Mouse (Mus musculus) lung, postnatal 0 days (tissue): ENCODE data around the gene Hck. TPM values are rescaled to one million over a fixed set of nuclear protein-coding genes. Genes with fewer than 3 reads are reported as not detected.
A peak's percentile ranks its signal among the peaks of the same experiment; 100 is the strongest.

Experiments
- ATAC-seq: fragments of 200-750 bp; cut with Nextera tagmentation; 2 replicates; pipeline ENCODE4 v1.8.0; 2017; ENCODE audit warnings: moderate library complexity
- DNase-seq: peaks from one replicate; pipeline ENCODE4 v3.0.0-alpha.2; 2016; ENCODE audit warnings: low spot score
- H3K27ac ChIP-seq: fragments of 300-500 bp; sonication (generic); 2 replicates; pipeline ENCODE4 v1.5.1; 2014; ENCODE audit warnings: antibody characterized with exemption, mild to moderate bottlenecking, low read length, mixed read lengths
- H3K27me3 ChIP-seq: fragments of 300-500 bp; sonication (generic); replicated peaks from 2 replicates; pipeline ENCODE4 v1.6.1; 2014; ENCODE audit warnings: low read length, mixed read lengths; ENCODE audit not compliant: insufficient read depth
- H3K36me3 ChIP-seq: fragments of 300-500 bp; sonication (generic); 2 replicates; pipeline ENCODE4 v1.6.1; 2014; ENCODE audit warnings: low read length, mixed read lengths; ENCODE audit not compliant: insufficient read depth
- H3K4me1 ChIP-seq: fragments of 300-500 bp; sonication (generic); 2 replicates; pipeline ENCODE4 v1.6.1; 2014; ENCODE audit warnings: antibody characterized with exemption, low read depth, low read length, mixed read lengths; ENCODE audit not compliant: insufficient read depth
- H3K4me2 ChIP-seq: fragments of 300-500 bp; sonication (generic); replicated peaks from 2 replicates; pipeline ENCODE4 v1.6.1; 2014; ENCODE audit warnings: low read depth, mild to moderate bottlenecking, low read length, moderate library complexity, mixed read lengths
- H3K4me3 ChIP-seq: fragments of 300-500 bp; sonication (generic); 2 replicates; pipeline ENCODE4 v1.5.1; 2014; ENCODE audit warnings: low read depth, low read length
- H3K9ac ChIP-seq: fragments of 300-500 bp; sonication (generic); replicated peaks from 2 replicates; pipeline ENCODE4 v1.6.1; 2014; ENCODE audit warnings: low read depth, mild to moderate bottlenecking
- H3K9me3 ChIP-seq: fragments of 300-500 bp; sonication (generic); 2 replicates; pipeline ENCODE4 v1.6.1; 2016; ENCODE audit warnings: low read length, mixed read lengths
- CTCF ChIP-seq: IDR thresholded peaks from 2 replicates; pipeline ENCODE4 v1.5.1; 2016; ENCODE audit warnings: antibody characterized with exemption, mild to moderate bottlenecking
- EP300 ChIP-seq: IDR thresholded peaks from 2 replicates; pipeline ENCODE4 v1.6.1; 2016; ENCODE audit warnings: antibody characterized with exemption, mild to moderate bottlenecking, control low read depth
- WGBS: fragments of 180-500 bp; shearing (Covaris S2); extraction: QIAGEN DNeasy Blood & Tissue Kit; methylation state at CpG from one replicate; pipeline ENCODE4 v1.1.7; 2014; 5-methylcytosine and 5-hydroxymethylcytosine counted together
- polyA plus RNA-seq: library from polyadenylated mRNA; unstranded; fragments of >200 nt; fragmentation: Nextera tagmentation; extraction: Ambion mirVana; gene quantifications from 2 replicates; pipeline ENCODE4 v1.2.1, GENCODE M21; 2015

Hck gene
- polyA plus RNA-seq, 1 experiment from 2014 or later, result 37.1 TPM

GRCm38 (mm10) chr2:153087091-153087490 is 21.2 kb upstream of the Hck start:
- no peaks in the 10 kb centered on the region for H3K27me3 ChIP-seq
- no peak overlapping the region for H3K4me3 ChIP-seq
- H3K9ac ChIP-seq, result no peak overlapping the region
- 89% methylated on average over 10 of the region's 10 CpGs for whole genome bisulfite sequencing
- H3K4me2 ChIP-seq, result no peak overlapping the region
- H3K9me3 ChIP-seq, result no peaks in the 10 kb centered on the region
- no peaks in the 10 kb centered on the region for H3K36me3 ChIP-seq
- no peak overlapping the region for H3K27ac ChIP-seq
- no peak for DNase-seq
- TF ChIP-seq EP300, result no peak
- no peak for TF ChIP-seq CTCF
- peaks cover 9% of the 10 kb centered on the region; the same call in 1 of the 2 replicates for H3K4me1 ChIP-seq
- no peak for ATAC-seq

GRCm38 (mm10) chr2:153089316-153089715 is 19.0 kb upstream of the Hck start:
- Histone ChIP-seq H3K4me1 (peaks cover 4% of the 10 kb centered on the region; the same call in 1 of the 2 replicates), H3K4me3 (no peak overlapping the region), H3K9me3 (no peaks in the 10 kb centered on the region), H3K4me2 (no peak overlapping the region), H3K36me3 (no peaks in the 10 kb centered on the region), H3K27ac (no peak overlapping the region), H3K27me3 (no peaks in the 10 kb centered on the region), H3K9ac (no peak overlapping the region)
- WGBS, result 51% methylated on average over 2 of the region's 2 CpGs
- ATAC-seq, result no peak
- TF ChIP-seq CTCF, result no peak
- no peak for TF ChIP-seq EP300
- no peak for DNase-seq

DNA sequence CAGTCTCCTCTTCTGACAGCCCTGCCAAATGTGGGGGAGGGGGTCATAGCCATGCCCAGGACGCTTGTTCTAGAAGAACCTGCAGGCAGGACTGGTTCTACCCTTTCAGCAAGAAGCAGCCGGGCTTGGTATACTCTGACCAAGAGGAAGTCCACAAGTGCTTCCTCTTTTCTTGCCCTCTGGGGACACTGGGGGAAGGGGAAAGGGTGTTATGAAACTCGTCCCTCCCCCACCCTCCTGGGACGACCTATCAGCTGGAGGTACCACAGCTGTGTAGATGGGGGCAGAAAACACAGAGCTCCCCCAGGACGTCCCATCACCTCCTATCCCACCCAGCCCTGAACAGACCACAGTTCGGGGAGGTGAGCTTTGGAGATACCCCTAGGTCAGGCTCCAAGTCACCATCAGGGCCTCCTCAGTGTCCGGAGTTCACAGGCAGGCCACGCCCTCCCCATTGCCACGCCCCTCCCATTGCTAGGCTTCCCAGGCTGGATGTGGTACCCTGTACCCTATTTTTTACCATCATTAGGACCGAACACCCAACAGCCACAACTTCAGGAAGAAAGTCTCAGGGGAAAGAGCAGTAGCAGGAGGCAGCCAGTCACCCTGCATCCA is 17.6 kb upstream of the Hck start:
- peak; percentile 83 for ATAC-seq
- peak; percentile 71 for DNase-seq
- H3K4me2 ChIP-seq, result no peak overlapping the region
- peak overlapping the region; percentile 45; the same call in 1 of the 2 replicates for H3K27ac ChIP-seq
- no peaks in the 10 kb centered on the region for H3K27me3 ChIP-seq
- no peaks in the 10 kb centered on the region for H3K36me3 ChIP-seq
- no peak overlapping the region for H3K4me3 ChIP-seq
- 0 out of 2 replicates have a peak, but pooled peaks cover 2% of the 10 kb centered on the region for H3K4me1 ChIP-seq
- H3K9me3 ChIP-seq, result no peaks in the 10 kb centered on the region
- no peak for TF ChIP-seq EP300
- H3K9ac ChIP-seq, result no peak overlapping the region
- 27% methylated on average over 10 of the region's 10 CpGs for WGBS

DNA sequence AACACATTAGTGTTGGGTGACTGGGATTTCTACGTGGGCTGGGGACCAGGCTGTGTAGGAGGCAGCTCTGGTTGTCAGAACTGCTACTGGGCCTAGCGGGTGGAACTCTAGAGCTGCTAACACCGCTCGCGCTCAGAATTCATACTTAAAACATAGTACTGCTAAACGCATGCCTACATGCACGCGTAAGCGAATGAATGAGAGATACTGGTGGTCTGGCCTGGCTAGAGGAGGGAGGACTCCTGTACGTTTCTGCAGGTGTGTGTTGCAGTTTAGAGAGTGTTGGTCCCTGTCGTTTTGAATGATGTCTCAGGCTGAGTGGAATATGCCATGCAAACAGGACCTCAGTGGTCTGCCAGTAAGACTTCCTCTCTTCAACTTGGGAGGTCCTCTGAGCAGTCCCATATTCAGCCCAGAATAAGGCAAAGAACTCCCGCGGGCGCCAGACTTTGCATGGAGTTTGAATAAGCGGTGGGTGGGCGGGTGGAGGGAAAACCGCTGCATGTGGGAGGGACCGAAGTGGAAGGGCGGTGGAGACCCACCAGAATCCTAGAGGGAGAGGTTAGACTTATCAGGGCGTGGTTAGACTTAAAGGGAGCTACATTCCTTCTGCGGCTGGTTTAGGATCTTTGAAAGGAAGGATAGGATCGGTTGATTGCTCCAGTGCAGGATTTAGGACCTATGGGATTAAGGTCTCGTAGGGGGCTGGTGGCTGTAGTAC is 1.1 kb upstream of the Hck start:
- Histone ChIP-seq H3K4me3 (peak overlapping the region; percentile 16; the same call in 1 of the 2 replicates), H3K9ac (no peak overlapping the region), H3K36me3 (no peaks in the 10 kb centered on the region), H3K27me3 (peaks cover 21% of the 10 kb centered on the region), H3K4me2 (peak overlapping the region; percentile 67), H3K9me3 (no peaks in the 10 kb centered on the region), H3K4me1 (no peaks in the 10 kb centered on the region; the same call in 1 of the 2 replicates), H3K27ac (no peak overlapping the region)
- 33% methylated on average over 23 of the region's 23 CpGs for WGBS
- no peak for DNase-seq
- TF ChIP-seq CTCF (no peak), EP300 (no peak)
- no peak for ATAC-seq

GRCm38 (mm10) chr2:153107802-153108201 is 466 bp upstream of the Hck start:
- ATAC-seq (peak; percentile 43; the same call in 1 of the 2 replicates), DNase-seq (peak; percentile 19)
- H3K36me3 ChIP-seq, result no peaks in the 10 kb centered on the region
- TF ChIP-seq CTCF (no peak), EP300 (no peak)
- H3K27me3 ChIP-seq, result peaks cover 21% of the 10 kb centered on the region
- H3K9ac ChIP-seq, result no peak overlapping the region
- 4% methylated on average over 15 of the region's 15 CpGs for WGBS
- H3K4me3 ChIP-seq, result peak overlapping the region; percentile 16; the same call in 1 of the 2 replicates
- no peaks in the 10 kb centered on the region; the same call in 1 of the 2 replicates for H3K4me1 ChIP-seq
- no peaks in the 10 kb centered on the region for H3K9me3 ChIP-seq
- H3K4me2 ChIP-seq, result peak overlapping the region; percentile 67
- no peak overlapping the region for H3K27ac ChIP-seq

GRCm38 (mm10) chr2:153109596-153109995 is 1.3 kb downstream of the Hck start:
- H3K27me3 ChIP-seq, result peaks cover 21% of the 10 kb centered on the region
- H3K4me2 ChIP-seq, result no peak overlapping the region
- DNase-seq (no peak), ATAC-seq (no peak)
- WGBS, result 57% methylated on average over 7 of the region's 7 CpGs
- no peak overlapping the region for H3K27ac ChIP-seq
- no peak overlapping the region for H3K4me3 ChIP-seq
- H3K9ac ChIP-seq, result no peak overlapping the region
- no peaks in the 10 kb centered on the region for H3K36me3 ChIP-seq
- no peaks in the 10 kb centered on the region; the same call in 1 of the 2 replicates for H3K4me1 ChIP-seq
- TF ChIP-seq CTCF (no peak), EP300 (no peak)
- H3K9me3 ChIP-seq, result no peaks in the 10 kb centered on the region
